Mouse (Mus musculus) effector memory CD4-positive, alpha-beta T cell, adult 7 months (primary cell): ENCODE measurements around the gene Prpf8. TPM values are rescaled to one million over a fixed set of nuclear protein-coding genes. Genes with fewer than 3 reads are reported as not detected.

Experiments
- polyA plus RNA-seq: library from polyadenylated mRNA; unstranded; fragments of 100-300 nt; shearing (Covaris generic); gene quantifications from one replicate; pipeline ENCODE4 v1.2.1, GENCODE M21; 2017

Prpf8 gene
- 50.3 TPM for polyA plus RNA-seq

GRCm38 (mm10) chr11:75486601-75487285 lies at the start of gene Prpf8:
TSS of gene Prpf8 (plus strand) at chr11:75486816.

GRCm38 (mm10) chr11:75439363-75439762 lies 47.3 kb upstream of the Prpf8 start, which contains the start of gene Serpinf2:
TSS of gene Serpinf2 (minus strand) at chr11:75439591.

GRCm38 (mm10) chr11:75453991-75454930 lies 32.4 kb upstream of the Prpf8 start, which contains the start of gene Wdr81:
TSS of gene Wdr81 (minus strand) at chr11:75454717.

GRCm38 (mm10) chr11:75460844-75461742 lies 25.5 kb upstream of the Prpf8 start, which contains the start of gene Tlcd2:
TSS of gene Tlcd2 (plus strand) at chr11:75461715.

GRCm38 (mm10) chr11:75509741-75510626 lies 23.4 kb downstream of the Prpf8 start, which contains the start of gene Rilp:
TSS of gene Rilp (plus strand) at chr11:75510094.

GRCm38 (mm10) chr11:75513336-75513735 lies 26.7 kb downstream of the Prpf8 start, which contains the start of gene Scarf1:
TSS of gene Scarf1 (plus strand) at chr11:75513540.

GRCm38 (mm10) chr11:75531469-75532242 lies 45.0 kb downstream of the Prpf8 start, which contains the start of gene Slc43a2:
TSS of gene Slc43a2 (plus strand) at chr11:75531694.

Other genes starting within 250 kb of the Prpf8 start
- 99.0 TPM for gene Rpa1, start 138.5 kb upstream of the Prpf8 start, polyA plus RNA-seq
- gene Smyd4, start 138.4 kb upstream of the Prpf8 start, polyA plus RNA-seq = 19.8 TPM
- gene Serpinf1, start 64.1 kb upstream of the Prpf8 start, polyA plus RNA-seq = 1.3 TPM
- 0.29 TPM for gene Serpinf2, start 47.2 kb upstream of the Prpf8 start, polyA plus RNA-seq
- gene Wdr81, start 32.1 kb upstream of the Prpf8 start, polyA plus RNA-seq = 6.6 TPM
- 2.4 TPM for gene Tlcd2, start 25.1 kb upstream of the Prpf8 start, polyA plus RNA-seq
- not detected for gene Rilp, start 23.3 kb downstream of the Prpf8 start, polyA plus RNA-seq
- 1.2 TPM for gene Scarf1, start 26.7 kb downstream of the Prpf8 start, polyA plus RNA-seq
- 9.9 TPM for gene Slc43a2, start 44.9 kb downstream of the Prpf8 start, polyA plus RNA-seq
- 314 TPM for gene Pitpna, start 101.3 kb downstream of the Prpf8 start, polyA plus RNA-seq
- gene Inpp5k, start 144.2 kb downstream of the Prpf8 start, polyA plus RNA-seq = 87.0 TPM
- 17.9 TPM for gene Myo1c, start 163.7 kb downstream of the Prpf8 start, polyA plus RNA-seq
- gene Crk, start 192.4 kb downstream of the Prpf8 start, polyA plus RNA-seq = 93.1 TPM
- gene Ywhae, start 246.1 kb downstream of the Prpf8 start, polyA plus RNA-seq = 195 TPM